Mouse (Mus musculus) retina, postnatal 7 days (tissue): ENCODE data around the gene Fam102b.

Experiments
- DNase-seq: peaks from one replicate; pipeline ENCODE4 v3.0.0-alpha.2; 2012; ENCODE audit warnings: low read depth, low spot score

The Fam102b gene

GRCm38 (mm10) chr3:109027515-109027987 is at the start of gene Fam102b:
Gene Fam102b (minus strand): TSS chr3:109027607.
- peak; percentile 79 for DNase-seq

- peak; percentile 30 for DNase-seq
These were observed 35.6 kb upstream of the Fam102b start for GRCm38 (mm10) chr3:109062989-109063388.

GRCm38 (mm10) chr3:109062391-109062790 is 35.0 kb upstream of the Fam102b start:
- DNase-seq = no peak

- no peak for DNase-seq
These were observed 32.5 kb upstream of the Fam102b start for GRCm38 (mm10) chr3:109059903-109060302.

GRCm38 (mm10) chr3:109051946-109052331 is 24.5 kb upstream of the Fam102b start:
- no peak for DNase-seq

- no peak for DNase-seq
These were observed 23.9 kb upstream of the Fam102b start for GRCm38 (mm10) chr3:109051056-109051945.

GRCm38 (mm10) chr3:109047707-109048283 is 20.4 kb upstream of the Fam102b start:
- DNase-seq = no peak

GRCm38 (mm10) chr3:109046428-109046827 is 19.0 kb upstream of the Fam102b start:
- DNase-seq = no peak

GRCm38 (mm10) chr3:109043395-109043794 is 16.0 kb upstream of the Fam102b start:
- DNase-seq = no peak

- DNase-seq = no peak
These were observed 13.5 kb upstream of the Fam102b start for GRCm38 (mm10) chr3:109040908-109041307.

- DNase-seq = no peak
These were observed 7.0 kb upstream of the Fam102b start for GRCm38 (mm10) chr3:109034411-109034810.

GRCm38 (mm10) chr3:109032306-109032705 is 4.9 kb upstream of the Fam102b start:
- DNase-seq = no peak

GRCm38 (mm10) chr3:109031626-109032025 is 4.2 kb upstream of the Fam102b start:
- no peak for DNase-seq

GRCm38 (mm10) chr3:109030817-109031216 is 3.4 kb upstream of the Fam102b start:
- no peak for DNase-seq

- DNase-seq = no peak
These were observed 2.3 kb upstream of the Fam102b start for GRCm38 (mm10) chr3:109029661-109030060.

GRCm38 (mm10) chr3:109026991-109027470 is 376 bp downstream of the Fam102b start:
- DNase-seq = no peak

GRCm38 (mm10) chr3:109026462-109026990 is 881 bp downstream of the Fam102b start:
- no peak for DNase-seq

- DNase-seq = peak; percentile 71
These were observed 1.8 kb downstream of the Fam102b start for GRCm38 (mm10) chr3:109025579-109025978.

- no peak for DNase-seq
These were observed 4.3 kb downstream of the Fam102b start for GRCm38 (mm10) chr3:109023066-109023465.

GRCm38 (mm10) chr3:109021720-109022516 is 5.5 kb downstream of the Fam102b start:
- no peak for DNase-seq

GRCm38 (mm10) chr3:109018336-109018735 is 9.1 kb downstream of the Fam102b start:
- DNase-seq = no peak

- DNase-seq = no peak
These were observed 14.8 kb downstream of the Fam102b start for GRCm38 (mm10) chr3:109012595-109012994.
